Mouse (Mus musculus): ENCODE measurements at regions not wholly inside any gene's neighbourhood (a gene's known extent, or its start where the extent isn't known, plus 50 kb on each side); places are given as distances from the start of the nearest gene placed in this dataset.

- no peaks in the 10 kb centered on the region for H3K9me3 ChIP-seq (replicated peaks; ENCODE audit: control insufficient read depth, insufficient read depth, low read length, poor library complexity, severe bottlenecking)
- H3K36me3 ChIP-seq (ENCODE audit: control insufficient read depth, insufficient read depth, low read length, poor library complexity, severe bottlenecking) = no peaks in the 10 kb centered on the region
- no peaks in the 10 kb centered on the region for H3K27me3 ChIP-seq (ENCODE audit: control insufficient read depth, insufficient read depth, low read length, poor library complexity, severe bottlenecking)
- H3K9ac ChIP-seq (ENCODE audit: low read depth, poor library complexity, severe bottlenecking) = no peak overlapping the region
- TF ChIP-seq CTCF (IDR thresholded peaks at IDR 0.05; ENCODE audit: low read depth, low read length) (no peak), EP300 (IDR thresholded peaks at IDR 0.05; ENCODE audit: insufficient read depth, low read depth, low read length) (no peak), POLR2A (IDR thresholded peaks at IDR 0.05; ENCODE audit: insufficient read depth, low read length) (no peak)
- H3K4me3 ChIP-seq (ENCODE audit: low read depth, low read length) = no peak overlapping the region
- no peaks in the 10 kb centered on the region for H3K4me1 ChIP-seq (ENCODE audit: control insufficient read depth, insufficient read depth, low read length)
- no peak overlapping the region for H3K27ac ChIP-seq (ENCODE audit: insufficient read depth, low read length)
These were observed 88.0 kb upstream of the Zmiz1 start for GRCm38 (mm10) chr14:25371021-25371400.

GRCm38 (mm10) chr14:25371661-25372060 is 87.3 kb upstream of the Zmiz1 start:
- Histone ChIP-seq H3K9me3 (replicated peaks; ENCODE audit: control insufficient read depth, insufficient read depth, low read length, poor library complexity, severe bottlenecking) (no peaks in the 10 kb centered on the region), H3K27ac (ENCODE audit: insufficient read depth, low read length) (no peak overlapping the region), H3K27me3 (ENCODE audit: control insufficient read depth, insufficient read depth, low read length, poor library complexity, severe bottlenecking) (no peaks in the 10 kb centered on the region), H3K36me3 (ENCODE audit: control insufficient read depth, insufficient read depth, low read length, poor library complexity, severe bottlenecking) (no peaks in the 10 kb centered on the region), H3K4me3 (ENCODE audit: low read depth, low read length) (no peak overlapping the region), H3K4me1 (ENCODE audit: control insufficient read depth, insufficient read depth, low read length) (no peaks in the 10 kb centered on the region), H3K9ac (ENCODE audit: low read depth, poor library complexity, severe bottlenecking) (no peak overlapping the region)
- TF ChIP-seq EP300 (IDR thresholded peaks at IDR 0.05; ENCODE audit: insufficient read depth, low read depth, low read length) (no peak), POLR2A (IDR thresholded peaks at IDR 0.05; ENCODE audit: insufficient read depth, low read length) (no peak), CTCF (IDR thresholded peaks at IDR 0.05; ENCODE audit: low read depth, low read length) (no peak)

GRCm38 (mm10) chr14:25372581-25372980 is 86.4 kb upstream of the Zmiz1 start:
- peak; percentile 16 for TF ChIP-seq CTCF (IDR thresholded peaks at IDR 0.05; ENCODE audit: low read depth, low read length)
- no peak for TF ChIP-seq POLR2A (IDR thresholded peaks at IDR 0.05; ENCODE audit: insufficient read depth, low read length)
- no peaks in the 10 kb centered on the region for H3K27me3 ChIP-seq (ENCODE audit: control insufficient read depth, insufficient read depth, low read length, poor library complexity, severe bottlenecking)
- no peak overlapping the region for H3K27ac ChIP-seq (ENCODE audit: insufficient read depth, low read length)
- H3K9me3 ChIP-seq (replicated peaks; ENCODE audit: control insufficient read depth, insufficient read depth, low read length, poor library complexity, severe bottlenecking) = no peaks in the 10 kb centered on the region
- H3K4me1 ChIP-seq (ENCODE audit: control insufficient read depth, insufficient read depth, low read length) = peaks cover 5% of the 10 kb centered on the region
- no peaks in the 10 kb centered on the region for H3K36me3 ChIP-seq (ENCODE audit: control insufficient read depth, insufficient read depth, low read length, poor library complexity, severe bottlenecking)
- no peak overlapping the region for H3K4me3 ChIP-seq (ENCODE audit: low read depth, low read length)
- no peak overlapping the region for H3K9ac ChIP-seq (ENCODE audit: low read depth, poor library complexity, severe bottlenecking)

GRCm38 (mm10) chr14:25373167-25373566 is 85.8 kb upstream of the Zmiz1 start:
- no peaks in the 10 kb centered on the region for H3K36me3 ChIP-seq (ENCODE audit: control insufficient read depth, insufficient read depth, low read length, poor library complexity, severe bottlenecking)
- H3K27me3 ChIP-seq (ENCODE audit: control insufficient read depth, insufficient read depth, low read length, poor library complexity, severe bottlenecking) = no peaks in the 10 kb centered on the region
- peaks cover 5% of the 10 kb centered on the region for H3K4me1 ChIP-seq (ENCODE audit: control insufficient read depth, insufficient read depth, low read length)
- no peak overlapping the region for H3K27ac ChIP-seq (ENCODE audit: insufficient read depth, low read length)
- H3K9ac ChIP-seq (ENCODE audit: low read depth, poor library complexity, severe bottlenecking) = no peak overlapping the region
- TF ChIP-seq CTCF (IDR thresholded peaks at IDR 0.05; ENCODE audit: low read depth, low read length) (no peak), POLR2A (IDR thresholded peaks at IDR 0.05; ENCODE audit: insufficient read depth, low read length) (no peak), EP300 (IDR thresholded peaks at IDR 0.05; ENCODE audit: insufficient read depth, low read depth, low read length) (no peak)
- no peaks in the 10 kb centered on the region for H3K9me3 ChIP-seq (replicated peaks; ENCODE audit: control insufficient read depth, insufficient read depth, low read length, poor library complexity, severe bottlenecking)
- H3K4me3 ChIP-seq (ENCODE audit: low read depth, low read length) = no peak overlapping the region

- TF ChIP-seq CTCF (IDR thresholded peaks at IDR 0.05; ENCODE audit: low read depth, low read length) = no peak
- no peak for TF ChIP-seq POLR2A (IDR thresholded peaks at IDR 0.05; ENCODE audit: insufficient read depth, low read length)
- TF ChIP-seq EP300 (IDR thresholded peaks at IDR 0.05; ENCODE audit: insufficient read depth, low read depth, low read length) = no peak
- Histone ChIP-seq H3K9ac (ENCODE audit: low read depth, poor library complexity, severe bottlenecking) (no peak overlapping the region), H3K36me3 (ENCODE audit: control insufficient read depth, insufficient read depth, low read length, poor library complexity, severe bottlenecking) (no peaks in the 10 kb centered on the region), H3K9me3 (replicated peaks; ENCODE audit: control insufficient read depth, insufficient read depth, low read length, poor library complexity, severe bottlenecking) (no peaks in the 10 kb centered on the region), H3K27me3 (ENCODE audit: control insufficient read depth, insufficient read depth, low read length, poor library complexity, severe bottlenecking) (no peaks in the 10 kb centered on the region), H3K4me3 (ENCODE audit: low read depth, low read length) (no peak overlapping the region), H3K4me1 (ENCODE audit: control insufficient read depth, insufficient read depth, low read length) (peaks cover 7% of the 10 kb centered on the region), H3K27ac (ENCODE audit: insufficient read depth, low read length) (no peak overlapping the region)
These were observed 84.0 kb upstream of the Zmiz1 start for GRCm38 (mm10) chr14:25375001-25375400.

GRCm38 (mm10) chr14:25377091-25377490 is 81.9 kb upstream of the Zmiz1 start:
- no peak for TF ChIP-seq POLR2A (IDR thresholded peaks at IDR 0.05; ENCODE audit: insufficient read depth, low read length)
- no peak for TF ChIP-seq CTCF (IDR thresholded peaks at IDR 0.05; ENCODE audit: low read depth, low read length)

More at GRCm38 (mm10) chr14:25377091-25377490, 81.9 kb upstream of the Zmiz1 start:
- no peak overlapping the region for H3K9ac ChIP-seq (ENCODE audit: low read depth, poor library complexity, severe bottlenecking)
- no peaks in the 10 kb centered on the region for H3K9me3 ChIP-seq (replicated peaks; ENCODE audit: control insufficient read depth, insufficient read depth, low read length, poor library complexity, severe bottlenecking)
- H3K27me3 ChIP-seq (ENCODE audit: control insufficient read depth, insufficient read depth, low read length, poor library complexity, severe bottlenecking) = no peaks in the 10 kb centered on the region
- H3K4me3 ChIP-seq (ENCODE audit: low read depth, low read length) = no peak overlapping the region
- peaks cover 7% of the 10 kb centered on the region for H3K4me1 ChIP-seq (ENCODE audit: control insufficient read depth, insufficient read depth, low read length)
- 0 out of 2 replicates have a peak overlapping the region, but pooled peaks have one; percentile 25 for H3K27ac ChIP-seq (ENCODE audit: insufficient read depth, low read length)
- no peaks in the 10 kb centered on the region for H3K36me3 ChIP-seq (ENCODE audit: control insufficient read depth, insufficient read depth, low read length, poor library complexity, severe bottlenecking)
